Mouse (Mus musculus): ENCODE measurements around the gene Ctsq.
"Not testable (repeated sequence)": the region's sequence is repeated elsewhere in the genome, so short reads cannot be mapped to it uniquely, and the experiment has no call there.

The Ctsq gene

DNA sequence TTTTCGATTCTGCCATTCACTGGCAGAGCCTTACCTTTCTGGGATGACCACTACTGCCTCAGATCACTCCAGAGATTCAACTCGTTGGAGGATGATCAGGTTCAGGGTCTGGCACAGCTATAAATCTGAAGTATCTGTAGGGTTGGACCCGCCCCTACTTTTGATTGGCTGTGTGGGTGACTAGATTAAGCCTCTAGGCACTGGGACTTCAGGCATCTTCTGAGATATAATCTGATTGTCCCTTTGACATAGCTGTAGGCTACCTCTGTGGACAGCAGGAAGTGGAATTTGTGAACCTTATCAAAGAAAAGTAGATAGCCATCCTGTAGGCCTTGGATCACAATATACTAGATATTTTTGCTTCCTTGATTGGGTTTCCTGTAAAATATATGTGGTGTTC lies at the start of gene Ctsq:
TSS of gene Ctsq (minus strand) at position 101 of the 400 bp plus-strand sequence.
- DNase-seq (ENCODE audit: low read depth, low spot score), result no peak

DNA sequence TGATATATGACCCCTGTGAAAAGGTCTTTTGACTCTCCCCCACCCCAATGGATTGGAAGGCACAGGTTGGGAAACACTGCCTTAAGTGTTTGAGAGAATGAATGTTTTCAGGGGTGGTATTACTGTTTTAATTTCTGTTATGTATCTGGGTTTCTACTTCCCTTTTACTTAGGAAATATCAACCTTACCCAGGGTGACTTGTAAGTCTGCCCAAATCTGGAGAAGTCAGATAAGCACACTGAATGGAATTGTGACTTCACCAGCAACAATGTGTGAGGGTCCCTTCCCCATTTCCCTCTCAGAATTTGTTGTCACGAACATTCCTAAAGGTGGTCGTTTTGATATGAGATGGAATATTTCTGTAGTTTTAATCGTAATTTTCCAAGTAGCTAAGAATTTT lies 17.6 kb downstream of the Ctsq start:
- no peak for DNase-seq (ENCODE audit: low read depth, low spot score)

DNA sequence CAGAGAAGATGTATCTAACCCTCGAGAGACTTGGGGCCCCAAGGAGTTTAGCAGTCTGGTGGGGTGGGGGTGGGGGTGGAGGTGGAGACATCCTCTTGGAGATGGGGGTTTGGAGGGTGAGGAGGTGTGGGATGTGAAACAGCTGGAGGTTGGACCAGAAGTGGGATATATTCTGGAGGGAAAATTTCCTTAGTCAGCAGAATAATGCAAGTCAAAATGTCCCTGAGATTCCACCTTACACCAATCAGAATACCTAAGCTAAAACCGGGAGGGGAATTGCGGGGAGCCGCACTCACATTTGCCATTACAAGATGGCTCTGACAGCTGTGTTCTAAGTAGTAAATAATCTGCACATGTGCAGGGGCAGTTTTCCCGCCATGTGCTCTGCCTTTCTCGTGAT lies 18.6 kb downstream of the Ctsq start:
- DNase-seq (ENCODE audit: low read depth, low spot score), result no peak

- DNase-seq (ENCODE audit: low read depth, low spot score), result no peak
Measured at GRCm38 (mm10) chr13:61010171-61010570, 30.3 kb downstream of the Ctsq start.

DNA sequence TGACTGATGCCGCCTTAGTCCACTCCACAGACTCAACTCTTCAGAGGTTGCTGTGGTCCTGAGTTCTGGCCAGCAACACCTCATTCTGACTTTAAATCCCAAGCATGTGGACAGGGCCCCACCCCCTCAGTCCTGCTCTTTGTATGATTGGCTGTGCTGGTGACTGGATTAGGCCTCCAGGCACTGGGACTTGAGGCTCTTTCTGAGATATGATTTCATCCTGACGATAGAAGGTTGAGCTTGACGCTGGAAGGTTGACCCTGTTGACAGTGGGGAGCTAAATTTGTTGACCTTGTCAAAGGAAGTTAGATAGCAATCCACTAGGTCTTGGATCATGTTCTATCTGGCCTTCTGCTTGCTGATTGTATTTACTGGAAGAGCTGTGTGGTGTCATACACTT lies 34.6 kb downstream of the Ctsq start, which contains the start of gene Ctsj:
TSS of gene Ctsj (minus strand) at position 101 of the 400 bp plus-strand sequence.
- no peak for DNase-seq (ENCODE audit: low read depth, low spot score)

- no peak for DNase-seq (ENCODE audit: low read depth, low spot score)
Measured at GRCm38 (mm10) chr13:60997600-60997999, 42.8 kb downstream of the Ctsq start.

GRCm38 (mm10) chr13:60986915-60987314 lies 53.5 kb downstream of the Ctsq start:
- DNase-seq (ENCODE audit: low read depth, low spot score), result not testable (repeated sequence)

Measured in c-Kit-negative CD71-positive TER-119-positive erythroid progenitor cells, embryonic 14.5 days (primary cell).